Mouse (Mus musculus) urinary bladder, postnatal 0 days (tissue): ENCODE data around the gene Hist1h2bq. TPM values are rescaled to one million over a fixed set of nuclear protein-coding genes. Genes with fewer than 3 reads are reported as not detected.

Experiments used
- microRNA-seq: library from miRNA; unstranded; fragments of <30 nt; microRNA quantifications from one replicate; pipeline ENCODE4, GENCODE M21; 2016
- polyA plus RNA-seq: library from polyadenylated mRNA; unstranded; fragments of >200 nt; fragmentation: Nextera tagmentation; extraction: Ambion mirVana; gene quantifications from 2 replicates; pipeline ENCODE4 v1.2.1, GENCODE M21; 2015

The Hist1h2bq gene
- polyA plus RNA-seq: 3.9 and 5.8 TPM in 2 replicates

DNA sequence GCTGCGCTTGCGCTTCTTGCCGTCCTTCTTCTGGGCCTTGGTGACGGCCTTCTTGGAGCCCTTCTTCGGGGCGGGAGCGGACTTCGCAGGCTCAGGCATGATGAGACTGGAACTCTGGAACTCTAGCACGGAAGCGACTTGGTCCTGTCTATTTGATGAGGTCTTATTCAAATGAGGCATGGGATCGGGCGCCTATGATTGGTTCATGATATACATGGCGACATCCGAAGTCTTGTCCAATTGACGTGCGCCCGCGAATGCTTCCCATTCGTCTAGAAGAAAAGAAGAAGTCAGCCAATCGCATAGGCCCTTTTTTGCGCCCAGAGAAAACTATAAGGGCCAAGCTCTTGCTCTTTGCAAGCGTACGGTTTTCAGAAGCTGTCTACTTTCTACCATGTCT is at the start of gene Hist1h2bq, which contains the start of gene Hist1h2ao:
Gene Hist1h2bq (minus strand): TSS at position 125 of the 400 bp plus-strand sequence.
Gene Hist1h2ao (plus strand): TSS at position 393 of the 400 bp plus-strand sequence.

DNA sequence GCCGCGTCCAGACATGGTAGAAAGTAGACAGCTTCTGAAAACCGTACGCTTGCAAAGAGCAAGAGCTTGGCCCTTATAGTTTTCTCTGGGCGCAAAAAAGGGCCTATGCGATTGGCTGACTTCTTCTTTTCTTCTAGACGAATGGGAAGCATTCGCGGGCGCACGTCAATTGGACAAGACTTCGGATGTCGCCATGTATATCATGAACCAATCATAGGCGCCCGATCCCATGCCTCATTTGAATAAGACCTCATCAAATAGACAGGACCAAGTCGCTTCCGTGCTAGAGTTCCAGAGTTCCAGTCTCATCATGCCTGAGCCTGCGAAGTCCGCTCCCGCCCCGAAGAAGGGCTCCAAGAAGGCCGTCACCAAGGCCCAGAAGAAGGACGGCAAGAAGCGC is 23.5 kb upstream of the Hist1h2bq start, which contains the start of the genes Hist1h2ap and Hist1h2br:
Gene Hist1h2ap (minus strand): TSS at position 47 of the 400 bp plus-strand sequence.
Gene Hist1h2br (plus strand): TSS at position 283 of the 400 bp plus-strand sequence.

DNA sequence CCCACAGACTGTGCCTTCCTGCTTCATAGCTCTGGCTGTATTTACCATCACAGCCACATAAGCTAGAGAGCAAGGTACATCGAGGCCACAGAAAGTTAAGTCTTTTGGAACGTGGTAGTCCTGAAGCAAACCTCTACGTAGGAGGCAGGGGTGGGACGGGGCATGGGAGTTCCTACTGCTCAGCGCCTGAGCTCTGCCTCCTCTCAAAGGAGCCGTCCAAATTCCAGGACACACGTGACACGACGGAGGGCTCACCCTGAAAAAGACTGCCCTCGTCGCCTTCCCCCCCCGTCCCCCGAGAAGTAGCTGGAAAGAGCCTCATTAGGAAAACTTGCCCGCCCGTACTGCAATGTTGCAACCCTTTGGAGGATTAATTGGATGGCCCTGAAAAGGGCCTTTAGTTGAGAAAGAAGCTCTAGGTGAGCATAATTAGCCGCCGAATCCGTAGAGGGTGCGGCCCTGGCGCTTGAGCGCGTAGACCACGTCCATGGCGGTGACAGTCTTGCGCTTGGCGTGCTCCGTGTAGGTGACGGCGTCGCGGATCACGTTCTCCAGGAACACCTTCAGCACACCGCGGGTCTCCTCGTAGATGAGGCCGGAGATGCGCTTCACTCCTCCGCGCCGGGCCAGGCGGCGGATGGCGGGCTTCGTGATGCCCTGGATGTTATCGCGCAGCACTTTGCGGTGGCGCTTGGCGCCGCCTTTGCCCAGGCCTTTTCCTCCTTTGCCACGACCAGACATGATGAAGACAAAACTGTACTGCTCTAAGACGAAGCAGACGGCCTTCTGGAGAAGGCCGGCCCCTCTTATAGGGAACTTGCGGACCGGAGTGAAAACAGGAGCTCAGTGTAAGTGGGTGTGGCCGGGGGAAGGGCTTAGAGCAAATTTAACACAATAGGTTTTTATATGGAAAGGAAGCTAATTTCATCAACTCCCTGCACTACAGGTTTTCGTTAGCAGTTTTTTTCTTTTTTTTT is 21.7 kb upstream of the Hist1h2bq start, which contains the start of gene Hist1h4n:
Gene Hist1h4n (minus strand): TSS at position 779 of the 977 bp plus-strand sequence.

GRCm38 (mm10) chr13:21811539-21811938 is 1.5 kb upstream of the Hist1h2bq start, which contains the start of gene Hist1h4m:
TSS of gene Hist1h4m (plus strand) at chr13:21811746.

DNA sequence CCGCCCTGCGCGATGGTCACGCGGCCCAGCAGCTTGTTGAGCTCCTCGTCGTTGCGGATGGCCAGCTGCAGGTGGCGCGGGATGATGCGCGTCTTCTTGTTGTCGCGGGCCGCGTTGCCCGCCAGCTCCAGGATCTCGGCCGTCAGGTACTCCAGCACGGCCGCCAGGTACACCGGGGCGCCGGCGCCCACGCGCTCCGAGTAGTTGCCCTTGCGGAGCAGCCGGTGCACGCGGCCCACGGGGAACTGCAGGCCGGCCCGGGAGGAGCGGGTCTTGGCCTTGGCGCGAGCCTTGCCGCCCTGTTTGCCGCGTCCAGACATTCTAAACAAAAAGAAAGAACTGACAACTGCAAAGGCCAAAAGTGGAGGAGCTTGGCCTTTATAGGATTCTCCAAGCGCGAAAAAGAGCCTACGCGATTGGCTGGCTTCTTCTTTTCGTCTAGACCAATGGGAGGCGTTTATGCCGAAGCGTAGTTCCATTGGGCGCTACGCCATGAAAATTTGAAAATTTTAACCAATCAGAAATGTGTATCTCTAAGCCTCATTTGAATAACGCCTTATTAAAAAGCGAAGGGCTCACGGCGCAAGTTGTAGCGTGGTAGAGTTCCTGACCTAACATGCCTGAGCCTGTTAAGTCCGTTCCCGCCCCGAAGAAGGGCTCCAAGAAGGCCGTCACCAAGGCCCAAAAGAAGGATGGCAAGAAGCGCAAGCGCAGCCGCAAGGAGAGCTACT is 22.9 kb downstream of the Hist1h2bq start, which contains the start of the genes Hist1h2an and Hist1h2bp:
Gene Hist1h2an (minus strand): TSS at position 320 of the 731 bp plus-strand sequence.
Gene Hist1h2bp (plus strand): TSS at position 563 of the 731 bp plus-strand sequence.

DNA sequence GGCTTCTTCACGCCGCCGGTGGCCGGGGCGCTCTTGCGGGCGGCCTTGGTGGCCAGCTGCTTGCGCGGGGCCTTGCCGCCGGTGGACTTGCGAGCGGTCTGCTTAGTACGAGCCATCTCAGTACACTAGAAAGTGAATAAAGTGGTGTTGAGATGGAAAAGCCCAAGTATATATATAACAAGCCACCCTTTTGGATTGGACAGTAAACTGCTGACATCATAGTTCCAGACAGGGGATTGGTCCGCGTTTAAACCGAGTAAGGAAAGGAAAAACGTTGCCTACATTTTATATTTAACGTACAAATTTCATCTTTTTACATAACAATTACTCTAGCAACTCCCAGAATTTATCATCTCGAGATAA is 26.8 kb downstream of the Hist1h2bq start, which contains the start of gene Hist1h3i:
Gene Hist1h3i (minus strand): TSS at position 116 of the 363 bp plus-strand sequence.

DNA sequence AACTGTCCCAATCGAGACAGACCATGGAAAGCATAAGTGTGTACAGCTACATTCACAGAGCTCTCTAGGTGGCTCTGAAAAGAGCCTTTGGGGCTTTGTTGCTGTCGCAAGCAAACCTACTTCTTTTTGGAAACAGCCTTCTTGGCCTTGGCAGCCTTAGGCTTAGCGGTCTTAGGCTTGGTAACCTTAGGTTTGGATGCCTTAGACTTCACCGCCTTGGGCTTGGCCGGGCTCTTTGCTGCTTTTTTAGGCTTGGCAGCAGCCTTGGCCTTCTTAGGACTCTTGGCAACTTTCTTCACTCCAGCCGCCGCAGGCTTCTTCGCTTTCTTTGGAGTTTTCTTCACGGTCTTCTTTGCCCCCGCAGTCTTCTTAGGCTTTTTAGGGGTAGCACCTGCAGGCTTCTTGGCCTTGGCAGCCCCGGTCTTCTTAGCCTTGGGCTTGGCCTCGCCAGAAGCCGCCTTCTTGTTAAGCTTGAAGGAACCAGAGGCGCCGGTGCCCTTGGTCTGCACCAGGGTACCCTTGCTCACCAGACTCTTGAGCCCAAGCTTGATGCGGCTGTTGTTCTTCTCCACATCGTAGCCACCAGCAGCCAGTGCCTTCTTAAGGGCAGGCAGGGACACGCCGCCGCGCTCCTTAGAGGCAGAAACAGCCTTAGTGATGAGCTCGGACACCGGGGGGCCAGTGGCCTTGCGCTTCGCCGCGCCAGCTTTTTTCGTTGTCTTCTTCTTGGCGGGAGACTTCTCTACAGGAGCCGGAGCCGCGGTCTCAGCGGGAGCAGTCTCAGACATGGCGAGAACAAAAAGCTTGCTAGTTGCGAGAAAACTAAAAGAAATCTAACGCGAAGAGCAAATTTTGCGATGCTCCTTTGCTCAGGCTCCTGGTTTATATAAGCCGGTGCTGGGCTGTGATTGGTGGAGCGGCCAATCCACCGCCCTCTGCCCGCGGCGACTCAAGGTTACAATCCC is 29.9 kb downstream of the Hist1h2bq start, which contains the start of gene Hist1h1b:
Gene Hist1h1b (minus strand): TSS at position 859 of the 965 bp plus-strand sequence.

Small RNAs within 50 kb of the gene (microRNA-seq; reads per million reads assigned to microRNA genes)
- gene Gm19658 (not detected), gene Gm44346 (not detected), gene Gm44466 (not detected)

Other genes starting within 250 kb of the Hist1h2bq start
- gene Olfr1364, start 228.4 kb downstream of the Hist1h2bq start, polyA plus RNA-seq: not detected in 2 replicates
- gene Olfr1362, start 196.2 kb downstream of the Hist1h2bq start, polyA plus RNA-seq: not detected in 2 replicates
- gene Olfr11, start 167.7 kb downstream of the Hist1h2bq start, polyA plus RNA-seq: not detected in 2 replicates
- not detected in 2 replicates for gene Olfr1361, start 146.8 kb downstream of the Hist1h2bq start, polyA plus RNA-seq
- not detected in 2 replicates for gene Olfr1360, start 132.8 kb downstream of the Hist1h2bq start, polyA plus RNA-seq
- gene Olfr1359, start 112.1 kb downstream of the Hist1h2bq start, polyA plus RNA-seq: not detected in 2 replicates
- gene Hist1h2bl, start 94.1 kb downstream of the Hist1h2bq start, polyA plus RNA-seq: 1.2 TPM in 1 of 2 replicates, not detected in the other
- gene Hist1h2ai, start 93.8 kb downstream of the Hist1h2bq start, polyA plus RNA-seq: 3.3 and 6.2 TPM in 2 replicates
- 1.3 and 3.8 TPM in 2 replicates for gene Hist1h3h, start 92.5 kb downstream of the Hist1h2bq start, polyA plus RNA-seq
- 0.61 and 1.5 TPM in 2 replicates for gene Hist1h2bm, start 88.2 kb downstream of the Hist1h2bq start, polyA plus RNA-seq
- gene Hist1h4j, start 75.1 kb downstream of the Hist1h2bq start, polyA plus RNA-seq: 0.85 and 1.5 TPM in 2 replicates
- 1.3 and 2.3 TPM in 2 replicates for gene Hist1h4k, start 59.7 kb downstream of the Hist1h2bq start, polyA plus RNA-seq
- 7.2 and 7.5 TPM in 2 replicates for gene Hist1h2ak, start 56.4 kb downstream of the Hist1h2bq start, polyA plus RNA-seq
- 1.3 TPM in 1 of 2 replicates, not detected in the other for gene Hist1h2bn, start 56.1 kb downstream of the Hist1h2bq start, polyA plus RNA-seq
- 4.7 and 7.0 TPM in 2 replicates for gene Hist1h1b, start 29.6 kb downstream of the Hist1h2bq start, polyA plus RNA-seq
- gene Hist1h3i, start 26.8 kb downstream of the Hist1h2bq start, polyA plus RNA-seq: 17.8 and 25.6 TPM in 2 replicates
- 1.5 and 4.1 TPM in 2 replicates for gene Hist1h2an, start 23.0 kb downstream of the Hist1h2bq start, polyA plus RNA-seq
- 0.54 TPM in 1 of 2 replicates, not detected in the other for gene Hist1h2bp, start 22.7 kb downstream of the Hist1h2bq start, polyA plus RNA-seq
- 3.7 TPM in 1 of 2 replicates, not detected in the other for gene Hist1h2ao, start 268 bp upstream of the Hist1h2bq start, polyA plus RNA-seq
- gene Hist1h4m, start 1.5 kb upstream of the Hist1h2bq start, polyA plus RNA-seq: not detected in 2 replicates
- gene Hist1h4n, start 22.0 kb upstream of the Hist1h2bq start, polyA plus RNA-seq: 8.8 and 12.8 TPM in 2 replicates
- gene Hist1h2ap, start 23.3 kb upstream of the Hist1h2bq start, polyA plus RNA-seq: 721 and 1,071 TPM in 2 replicates
- gene Hist1h2br, start 23.5 kb upstream of the Hist1h2bq start, polyA plus RNA-seq: 3.3 and 6.2 TPM in 2 replicates
- 1.1 and 1.2 TPM in 2 replicates for gene Zfp184, start 134.9 kb upstream of the Hist1h2bq start, polyA plus RNA-seq
- 0.17 TPM in 1 of 2 replicates, not detected in the other for gene Pom121l2, start 171.0 kb upstream of the Hist1h2bq start, polyA plus RNA-seq
- gene Prss16, start 199.5 kb upstream of the Hist1h2bq start, polyA plus RNA-seq: 0.35 and 0.80 TPM in 2 replicates
- gene Hist1h2ah, start 225.4 kb upstream of the Hist1h2bq start, polyA plus RNA-seq: 2.2 TPM in 1 of 2 replicates, not detected in the other
- gene Hist1h2bk, start 225.7 kb upstream of the Hist1h2bq start, polyA plus RNA-seq: 0.92 and 1.3 TPM in 2 replicates
- 4.6 and 7.5 TPM in 2 replicates for gene Hist1h4i, start 231.2 kb upstream of the Hist1h2bq start, polyA plus RNA-seq
- 8.4 and 8.8 TPM in 2 replicates for gene Hist1h2ag, start 232.7 kb upstream of the Hist1h2bq start, polyA plus RNA-seq
- gene Hist1h2bj, start 233.0 kb upstream of the Hist1h2bq start, polyA plus RNA-seq: 1.8 and 2.4 TPM in 2 replicates